Mouse (Mus musculus): ENCODE results near the gene Golga1.
"Not testable (repeated sequence)": the region's sequence is repeated elsewhere in the genome, so short reads cannot be mapped to it uniquely, and the experiment has no call there.

Gene Golga1
- long read RNA-seq, experiment 1, full-length matches to known transcripts, result 1 of 23 reads
- long read RNA-seq, experiment 1, partial matches to known transcripts, result 20 of 23 reads
- long read RNA-seq, experiment 1, other reads (novel, unspliced or antisense), result 2 of 23 reads
- long read RNA-seq, experiment 2, full-length matches to known transcripts, result 3 of 30 reads
- long read RNA-seq, experiment 2, partial matches to known transcripts, result 21 of 30 reads
- long read RNA-seq, experiment 2, other reads (novel, unspliced or antisense), result 6 of 30 reads

DNA sequence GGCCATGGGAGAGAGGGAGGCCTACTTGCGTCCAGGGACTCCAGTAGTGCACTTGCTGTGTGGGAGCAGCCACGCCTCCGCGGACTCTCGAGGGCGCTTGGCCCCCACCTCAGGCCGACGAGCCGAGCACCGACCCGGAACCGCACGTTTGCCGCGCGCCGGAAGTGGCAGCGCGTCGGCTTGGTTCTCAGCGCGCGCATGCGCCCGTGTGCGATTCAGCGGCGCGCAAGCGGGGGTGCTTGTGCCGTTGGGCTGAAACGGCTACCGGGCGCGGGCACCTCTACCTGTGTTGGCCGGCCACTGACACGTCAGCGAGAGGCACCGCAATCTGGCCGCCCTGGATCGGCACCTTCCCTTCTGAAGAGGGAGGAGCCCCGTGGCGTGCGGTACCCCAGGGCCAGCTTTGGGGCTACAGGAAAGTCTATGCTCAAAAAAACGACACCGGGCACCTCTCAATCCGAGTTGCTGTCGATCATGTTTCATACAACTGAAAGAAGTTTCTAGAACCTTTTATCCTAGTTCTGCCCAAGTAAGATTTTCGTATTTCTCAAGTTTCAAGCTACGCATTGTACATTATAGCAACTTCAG is at the start of gene Golga1:
Gene Golga1 (minus strand): TSS at position 142 of the 588 bp plus-strand sequence.
- intact Hi-C loops (cut with DNase I), result loop anchor here (5.0 kb wide), 1 partner anchor 127 kb away; the partner anchor contains the start of gene Scai

DNA sequence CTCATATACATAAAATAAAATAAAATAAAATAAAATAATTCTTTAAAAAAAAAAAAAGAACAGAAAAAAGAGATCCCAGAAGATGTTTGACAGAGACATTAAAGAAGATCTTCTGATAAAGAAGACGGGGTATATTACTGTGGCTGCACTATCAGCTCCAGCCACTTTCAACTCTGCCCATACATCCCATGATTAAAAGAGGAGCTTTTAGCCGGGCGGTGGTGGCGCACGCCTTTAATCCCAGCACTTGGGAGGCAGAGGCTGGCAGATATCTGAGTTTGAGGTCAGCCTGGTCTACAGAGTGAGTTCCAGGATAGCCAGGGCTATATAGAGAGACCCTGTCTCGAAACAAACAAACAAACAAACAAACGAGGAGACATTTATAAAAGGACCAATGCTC is 48.8 kb upstream of the Golga1 start:
- intact Hi-C loops (cut with DNase I), result no loop called here

DNA sequence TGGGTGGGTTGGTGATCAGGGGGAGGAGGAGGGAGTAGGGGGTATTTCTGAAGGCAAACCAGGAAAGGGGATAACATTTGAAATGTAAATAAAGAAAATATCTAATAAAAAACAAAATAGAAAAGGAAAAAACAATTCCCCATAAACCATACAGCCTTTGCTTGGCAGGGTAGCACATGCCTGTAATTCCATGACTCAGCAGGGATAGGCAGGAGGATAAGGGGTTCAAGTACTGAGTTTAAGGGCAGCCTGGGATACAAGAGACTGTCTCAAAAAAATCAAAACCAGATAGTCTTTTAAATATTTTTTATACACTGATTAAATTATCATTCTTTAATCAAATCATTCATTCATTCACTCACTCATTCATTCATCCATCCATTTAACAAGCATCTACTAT is 45.2 kb upstream of the Golga1 start:
- intact Hi-C loops (cut with DNase I), result no loop called here

DNA sequence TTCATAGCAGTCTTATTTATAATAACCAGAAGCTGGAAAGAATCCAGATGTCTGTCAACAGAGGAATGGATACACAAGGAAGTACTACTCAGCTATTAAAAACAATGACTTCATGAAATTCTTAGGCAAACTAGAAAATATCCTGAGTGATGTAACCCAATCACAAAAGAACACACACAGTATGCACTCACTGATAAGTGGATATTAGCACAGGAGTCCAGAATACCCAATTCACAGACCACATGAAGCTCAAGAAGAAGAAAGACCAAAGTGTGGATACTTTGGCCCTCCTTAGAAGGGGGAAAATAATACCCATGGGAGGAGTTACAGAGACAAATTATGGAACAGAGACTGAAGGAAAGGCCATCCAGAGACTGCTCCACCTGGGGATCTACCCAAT is 44.4 kb upstream of the Golga1 start:
- intact Hi-C loops (cut with DNase I), result not testable (repeated sequence)

DNA sequence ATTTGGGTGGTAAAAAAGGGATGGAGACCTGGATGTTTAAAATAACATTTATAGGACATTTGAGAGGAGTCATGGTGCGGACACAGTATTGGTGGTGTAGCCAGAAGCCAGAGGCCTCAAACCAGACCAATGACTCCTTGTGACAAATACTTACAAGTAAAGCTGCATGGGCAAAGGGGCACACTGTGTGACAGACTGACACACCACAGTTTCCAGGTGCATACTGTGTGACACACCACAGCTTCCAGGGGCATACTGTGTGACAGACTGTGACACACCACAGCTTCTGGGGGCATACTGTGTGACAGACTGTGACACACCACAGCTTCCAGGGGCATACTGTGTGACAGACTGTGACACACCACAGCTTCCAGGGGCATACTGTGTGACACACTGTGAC is 34.6 kb upstream of the Golga1 start:
- intact Hi-C loops (cut with DNase I), result not testable (repeated sequence)

DNA sequence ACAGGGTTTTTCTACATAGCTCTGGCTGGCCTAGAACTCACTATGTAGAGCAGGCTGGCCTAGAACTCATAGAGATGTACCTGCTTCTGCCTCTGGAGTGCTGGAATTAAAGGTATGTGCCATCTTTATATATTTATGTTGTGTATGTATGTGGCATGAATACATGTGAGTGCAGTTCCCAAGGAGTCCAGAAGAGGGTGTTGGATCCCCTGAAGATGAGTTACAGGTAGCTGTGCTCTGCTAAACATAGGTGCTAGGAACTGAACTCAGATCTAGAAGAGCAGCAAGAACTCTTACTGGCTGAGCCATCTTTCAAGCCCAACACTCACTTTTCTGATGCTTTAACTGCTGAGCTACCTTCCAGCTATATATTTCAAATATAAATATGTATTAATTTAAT is 32.7 kb upstream of the Golga1 start:
- intact Hi-C loops (cut with DNase I), result no loop called here

DNA sequence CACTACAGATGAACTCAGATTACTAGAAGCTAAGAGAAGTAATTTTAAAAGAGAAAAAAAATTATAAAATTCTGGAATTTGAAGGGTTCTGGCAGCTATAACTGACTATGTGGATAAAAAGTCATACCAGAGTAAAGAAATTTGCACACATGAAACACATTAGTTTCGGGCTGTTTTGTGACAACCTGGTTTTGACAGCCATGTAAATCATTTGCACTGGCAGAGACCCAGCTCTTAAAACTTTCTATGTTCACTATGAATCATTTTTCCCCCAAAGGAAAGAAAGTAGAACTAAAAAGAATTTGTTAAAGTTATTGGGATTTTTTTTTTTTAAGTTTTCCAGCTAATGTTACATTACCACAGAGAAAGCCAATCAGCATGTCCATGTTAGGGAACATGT is 26.6 kb upstream of the Golga1 start:
- intact Hi-C loops (cut with DNase I), result no loop called here

DNA sequence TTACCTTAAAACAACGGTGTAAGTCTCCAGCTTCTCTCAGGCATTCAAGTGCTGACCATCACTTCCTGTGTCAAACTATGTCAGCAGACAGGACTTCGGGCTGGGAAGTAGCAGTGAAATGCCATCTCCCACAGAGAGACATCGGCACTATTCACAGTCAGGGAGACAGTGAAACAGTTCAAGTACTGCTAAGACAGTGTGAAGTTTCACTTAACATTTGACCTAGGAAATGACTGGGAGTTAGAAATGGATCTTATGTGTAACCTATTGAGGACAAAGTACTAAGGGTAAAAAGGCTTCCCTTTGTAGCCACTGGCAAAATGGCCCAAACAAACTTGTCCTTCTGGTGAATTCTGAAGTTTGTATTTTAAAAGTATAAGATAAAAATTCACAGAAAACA is 17.4 kb upstream of the Golga1 start:
- intact Hi-C loops (cut with DNase I), result no loop called here

DNA sequence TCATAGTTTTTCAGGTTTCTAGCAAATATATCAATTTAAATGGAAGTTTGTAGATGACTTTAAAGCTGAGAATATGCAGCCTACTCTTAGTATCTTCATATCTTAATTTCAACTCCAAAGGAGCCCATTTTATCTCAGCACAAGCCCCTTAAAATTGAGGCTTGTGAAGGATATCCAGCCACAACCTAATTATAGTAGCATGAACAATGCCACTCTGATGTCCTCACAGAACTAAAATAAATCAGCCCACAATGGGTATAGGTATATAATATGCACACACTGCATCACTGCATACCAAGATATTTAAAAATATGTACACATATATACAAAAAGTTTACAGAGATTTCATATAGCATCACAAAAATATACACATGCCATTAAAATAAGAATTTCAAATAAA is 5.3 kb upstream of the Golga1 start:
- intact Hi-C loops (cut with DNase I), result no loop called here

DNA sequence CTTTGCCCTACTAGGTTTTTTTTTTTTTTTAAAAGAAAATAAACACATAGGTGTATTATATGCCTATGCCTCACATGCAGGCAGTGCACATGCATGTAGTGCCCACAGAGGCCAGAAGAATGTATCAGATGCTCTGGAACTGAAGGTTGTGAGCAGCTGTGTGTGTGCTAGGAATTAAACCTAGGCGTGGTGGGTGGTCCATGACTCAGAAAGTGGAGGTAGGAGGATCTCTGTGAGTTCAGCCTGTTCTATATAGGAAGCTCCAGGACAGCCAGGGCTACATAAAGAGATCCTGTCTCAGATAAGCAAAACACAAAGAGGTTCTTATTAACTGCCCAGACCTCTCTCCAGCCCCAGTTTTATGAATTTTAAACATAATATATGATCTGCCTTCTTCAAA is 3.8 kb upstream of the Golga1 start:
- intact Hi-C loops (cut with DNase I), result loop anchor here (5.0 kb wide), 1 partner anchor 123 kb away; the partner anchor contains the start of gene Scai

DNA sequence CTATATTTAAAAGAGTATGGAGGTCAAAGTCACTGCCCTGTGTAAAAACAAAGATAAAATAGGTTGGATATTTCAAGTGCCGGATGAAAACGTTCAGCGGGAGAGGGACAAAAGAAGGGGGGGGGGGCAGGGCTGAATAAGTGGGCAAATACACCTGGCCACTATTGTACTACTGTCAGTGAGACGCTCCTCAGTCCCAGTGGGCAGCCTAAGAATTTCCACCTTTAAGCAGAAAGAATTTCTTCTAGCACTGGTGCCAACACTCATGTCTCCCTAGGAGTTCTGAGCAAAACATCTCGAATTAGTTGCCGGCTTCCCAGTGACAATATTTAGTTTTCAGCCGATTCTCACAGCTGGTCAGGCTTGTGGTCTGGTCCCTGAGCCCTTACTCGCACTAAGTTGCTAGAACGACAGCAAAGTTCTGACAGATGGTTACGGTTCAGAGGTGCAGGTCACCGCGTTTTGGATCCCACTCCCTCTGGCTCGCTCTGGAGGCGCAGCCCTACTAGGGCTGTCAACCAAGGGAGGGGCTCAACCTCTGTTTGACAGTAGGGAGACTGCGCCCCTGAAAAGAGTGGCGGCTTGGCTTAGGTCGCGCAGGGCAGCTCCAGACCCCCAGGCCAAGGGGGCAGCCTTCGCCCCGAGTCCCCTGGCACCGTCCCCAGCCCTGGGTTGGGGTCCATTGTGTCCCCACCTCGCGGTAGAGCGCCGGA is 498 bp downstream of the Golga1 start:
- intact Hi-C loops (cut with DNase I), result loop anchor here (5.0 kb wide), 1 partner anchor 127 kb away; the partner anchor contains the start of gene Scai

DNA sequence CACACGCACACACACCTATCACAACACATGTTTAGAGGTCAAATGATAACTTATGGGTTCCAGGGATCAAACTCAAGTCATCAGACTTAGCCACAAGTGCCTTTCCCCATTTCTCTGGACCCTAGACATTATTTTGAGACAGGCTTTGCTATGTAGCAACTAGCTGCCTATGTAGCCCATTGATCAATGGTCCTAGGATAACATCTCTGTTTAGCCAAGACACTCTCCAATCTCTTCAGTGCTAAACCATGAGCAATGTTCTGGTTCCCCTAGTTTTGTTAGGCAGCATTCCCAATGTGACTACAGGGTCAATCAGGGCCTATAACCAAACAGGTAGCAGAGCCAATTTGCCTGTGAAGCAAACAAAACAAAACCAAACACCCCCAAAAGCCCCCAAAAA is 16.8 kb downstream of the Golga1 start:
- intact Hi-C loops (cut with DNase I), result no loop called here

DNA sequence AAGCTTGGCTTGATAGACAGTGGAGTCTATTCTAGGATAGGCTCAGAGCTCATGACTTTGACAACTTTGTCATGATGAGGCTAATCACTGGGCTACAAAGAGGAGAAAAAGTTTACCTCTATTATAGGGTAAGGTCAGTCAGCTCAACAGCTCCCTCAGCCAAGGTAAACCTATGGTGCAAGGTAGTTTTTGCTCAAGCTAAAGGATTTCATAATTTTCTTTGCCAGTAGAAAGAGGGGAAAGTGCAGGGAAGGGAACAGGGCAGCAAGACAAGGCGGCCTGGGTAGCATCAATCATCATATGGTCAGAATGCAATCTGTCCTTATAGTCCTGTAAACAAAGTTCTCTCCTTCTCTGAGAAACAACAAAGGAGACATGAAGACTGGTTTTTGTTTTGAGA is 25.1 kb downstream of the Golga1 start:
- intact Hi-C loops (cut with DNase I), result no loop called here

DNA sequence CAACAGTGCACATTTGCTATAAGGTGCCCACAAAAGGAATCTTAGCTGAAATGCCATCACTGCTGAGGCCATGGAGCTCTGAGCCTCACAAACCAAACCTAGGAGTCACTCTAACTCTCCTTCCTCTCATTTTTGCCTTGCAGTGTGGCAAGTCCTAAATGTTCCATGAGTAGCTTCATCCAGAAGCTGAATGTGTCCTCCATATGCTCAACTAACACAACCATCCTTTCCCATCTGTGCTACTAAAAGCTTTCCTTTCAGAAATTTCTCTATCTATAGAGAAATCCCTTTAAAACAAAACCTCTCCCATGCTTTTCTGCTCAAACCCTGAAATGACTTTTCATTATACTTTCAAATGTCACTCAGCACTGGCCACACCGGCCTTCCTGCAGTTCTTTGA is 33.7 kb downstream of the Golga1 start:
- intact Hi-C loops (cut with DNase I), result no loop called here

DNA sequence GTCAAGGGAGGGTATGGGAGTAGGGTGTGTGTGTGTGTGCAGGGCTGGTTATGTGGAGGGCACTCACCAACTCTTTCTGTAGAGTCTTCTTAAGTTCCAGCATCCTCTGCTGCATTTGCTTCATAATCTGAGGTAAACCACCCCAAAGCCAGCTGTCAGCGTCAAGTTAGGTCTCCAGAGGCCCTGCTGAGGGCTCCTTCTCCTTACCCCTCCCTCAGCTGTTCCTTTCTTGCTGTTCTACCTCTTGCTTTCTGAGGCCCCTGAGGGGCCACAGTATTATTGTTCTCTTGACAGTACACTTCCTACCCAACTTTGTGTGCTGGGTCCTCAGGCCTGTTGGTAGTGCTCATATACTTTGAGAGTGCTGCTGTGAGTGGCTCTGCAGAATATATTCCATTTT is 45.3 kb downstream of the Golga1 start:
- intact Hi-C loops (cut with DNase I), result no loop called here

DNA sequence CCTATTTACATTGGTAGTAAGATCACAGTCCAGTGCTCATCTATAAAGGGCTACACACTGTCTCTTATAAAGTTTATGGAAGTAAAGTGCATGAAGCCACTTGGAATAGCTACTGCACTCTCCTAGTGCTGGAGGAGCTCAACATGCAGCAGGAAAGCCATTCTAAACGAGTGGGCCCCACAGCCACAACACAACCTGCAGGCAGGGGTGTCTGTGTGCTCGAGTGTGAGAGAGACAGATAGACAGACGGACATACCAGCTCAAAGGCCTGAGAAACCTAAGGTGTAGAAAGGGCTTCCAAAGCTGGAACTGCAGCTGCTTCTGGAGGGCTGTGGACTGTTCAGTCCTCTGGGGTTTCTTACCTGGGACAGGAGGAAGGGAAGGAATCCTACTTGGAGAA is 48.8 kb downstream of the Golga1 start:
- intact Hi-C loops (cut with DNase I), result no loop called here

DNA sequence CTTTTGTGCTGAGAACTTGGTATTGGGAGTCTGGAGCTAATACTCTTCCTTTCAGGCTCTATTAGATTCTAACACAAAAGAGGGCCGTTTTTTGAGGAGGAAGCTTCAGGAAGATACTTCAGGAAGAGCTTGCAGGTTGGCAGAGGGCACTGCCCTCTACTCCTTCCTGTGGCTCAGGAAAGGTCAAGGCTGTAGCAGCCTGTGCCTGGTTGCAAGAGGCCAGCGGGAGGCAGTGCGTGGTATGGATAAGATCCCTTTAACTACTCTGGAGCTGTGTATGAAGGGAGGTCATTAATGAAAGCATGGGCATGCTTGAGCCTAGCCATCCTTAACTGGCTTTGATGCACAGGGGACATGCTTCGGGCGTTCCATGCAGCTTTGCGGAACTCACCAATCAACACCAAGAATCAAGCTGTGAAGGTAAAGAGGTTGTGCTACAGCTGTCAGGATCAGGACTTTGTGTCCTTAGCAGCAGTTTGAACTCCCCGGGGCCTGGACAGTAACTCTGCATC is 52.5 kb downstream of the Golga1 start:
- intact Hi-C loops (cut with DNase I), result no loop called here

DNA sequence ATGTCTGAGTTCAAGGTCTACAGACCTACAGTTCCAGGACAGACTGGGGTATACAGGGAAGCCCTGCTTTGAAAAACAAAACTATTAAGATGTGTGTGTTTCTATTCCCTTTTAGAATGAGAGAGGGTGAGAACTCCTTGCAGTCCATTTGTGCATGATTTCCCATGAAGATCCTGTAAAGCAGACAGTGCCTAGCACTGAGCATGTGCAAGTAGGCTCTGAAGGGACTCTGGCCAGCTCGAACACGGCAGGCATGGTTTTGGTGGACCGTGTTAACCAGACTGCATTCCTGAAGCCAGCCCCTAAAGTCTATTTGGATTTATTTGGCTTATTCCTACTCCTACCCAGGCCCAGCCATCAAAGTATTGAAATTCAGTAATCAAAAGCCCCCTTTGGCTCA is 53.4 kb downstream of the Golga1 start:
- intact Hi-C loops (cut with DNase I), result no loop called here

DNA sequence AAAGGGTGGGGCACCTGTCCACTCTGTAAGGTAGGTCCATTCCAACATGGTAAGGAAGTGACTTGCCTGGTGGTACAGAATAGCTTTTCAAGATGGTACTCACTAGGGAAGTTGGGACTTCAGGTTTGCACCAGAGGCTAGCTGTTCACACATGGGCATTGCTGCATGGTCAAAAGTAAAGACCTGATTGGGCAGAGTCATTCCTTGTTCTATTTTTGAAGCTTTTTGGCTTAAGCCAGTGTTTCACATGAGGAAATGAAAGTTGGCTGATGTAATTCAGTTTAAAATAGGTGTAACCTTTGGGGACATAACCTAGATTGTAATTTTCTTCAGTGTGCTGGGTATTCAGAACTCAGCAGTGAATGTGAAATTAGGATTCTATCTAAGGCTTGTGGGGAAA is 54.1 kb downstream of the Golga1 start:
- intact Hi-C loops (cut with DNase I), result no loop called here

DNA sequence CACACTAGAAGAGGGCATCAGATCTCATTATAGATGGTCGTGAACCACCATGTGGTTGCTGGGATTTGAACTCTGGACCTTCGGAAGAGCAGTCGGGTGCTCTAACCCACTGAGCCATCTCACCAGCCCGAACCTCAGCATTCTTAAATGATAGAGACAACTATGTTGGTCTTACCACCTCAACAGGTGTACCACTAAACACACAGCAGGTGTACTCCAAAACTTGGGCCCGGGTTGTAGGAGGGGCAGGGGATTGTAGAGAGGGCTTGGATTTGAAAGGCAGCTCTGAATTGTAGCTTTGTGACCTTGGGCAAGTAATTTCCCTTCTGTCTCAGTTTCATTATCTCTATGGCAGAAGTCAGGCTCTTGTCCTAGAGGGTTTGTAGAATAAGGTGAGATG is 55.2 kb downstream of the Golga1 start:
- intact Hi-C loops (cut with DNase I), result not testable (repeated sequence)

DNA sequence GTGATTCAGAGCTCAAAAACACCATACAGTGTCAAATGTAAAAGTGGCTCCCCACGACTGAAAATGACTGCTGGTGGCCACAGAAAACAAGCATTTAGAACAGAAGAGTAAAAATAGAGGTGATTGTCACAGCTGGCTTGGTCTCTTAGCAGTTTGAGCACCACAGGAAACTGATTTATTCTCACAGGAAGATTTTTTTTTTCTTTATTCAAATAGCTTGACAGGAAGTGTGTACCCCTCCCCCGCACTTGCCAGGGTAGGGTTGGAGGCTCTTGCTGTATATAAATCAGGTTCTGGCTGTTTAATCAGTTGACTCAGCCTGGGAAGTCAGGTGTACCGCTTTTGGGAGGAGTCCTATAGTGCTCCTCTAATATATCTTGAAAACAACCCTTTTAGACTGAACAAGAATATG is 56.4 kb downstream of the Golga1 start:
- intact Hi-C loops (cut with DNase I), result no loop called here

DNA sequence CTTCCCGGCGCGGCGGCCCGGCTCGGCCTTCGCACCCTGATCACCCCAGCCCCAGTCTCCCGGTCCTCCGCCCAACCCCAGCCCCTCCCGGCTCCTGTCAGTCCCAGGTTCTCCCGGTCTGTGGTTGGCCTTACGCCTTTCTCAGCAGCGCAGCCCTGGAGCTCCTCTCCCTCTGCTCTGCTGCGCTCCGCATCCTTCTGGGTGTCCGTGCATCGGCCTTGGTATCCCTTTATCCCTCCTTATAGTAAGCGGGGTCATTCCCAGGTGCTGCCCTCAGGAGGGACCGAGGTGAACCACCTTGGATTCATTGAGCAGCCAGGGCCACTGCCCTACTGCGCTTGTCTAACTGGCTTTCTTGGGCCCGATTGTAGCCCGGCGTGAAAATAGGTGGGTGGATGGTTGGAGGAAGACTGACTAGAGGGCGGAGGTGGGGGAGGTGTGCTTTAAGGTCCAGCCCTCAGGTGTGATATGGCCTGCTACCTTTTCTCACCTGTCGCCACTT is 56.9 kb downstream of the Golga1 start:
- intact Hi-C loops (cut with DNase I), result no loop called here
